Mouse (Mus musculus) MEL (cell line): ENCODE data around the gene Gpr150. TPM values are rescaled to one million over a fixed set of nuclear protein-coding genes. Genes with fewer than 3 reads are reported as not detected.

Source experiments
- DNase-seq: peaks from one replicate; pipeline ENCODE4 v3.0.0; 2011; ENCODE audit warnings: low read depth, low spot score
- H3K27ac ChIP-seq: 2 replicates; pipeline ENCODE4 v1.5.1; 2012; ENCODE audit warnings: low read depth, mild to moderate bottlenecking, control low read depth, low read length, moderate library complexity; ENCODE audit not compliant: control insufficient read depth
- H3K27me3 ChIP-seq, 2 experiments: fragments of 150-350 bp in 1 of 2; sonication (generic) in 1 of 2; 2 replicates each; pipeline ENCODE4 v1.6.1; 2012; ENCODE audit warnings: low read length in 2 of 2, mild to moderate bottlenecking in 2 of 2, improper control_type of control experiment in 1 of 2, moderate library complexity in 1 of 2; ENCODE audit not compliant: insufficient read depth in 2 of 2, control insufficient read depth in 1 of 2
- H3K36me3 ChIP-seq, 2 experiments: 2 replicates each; pipeline ENCODE4 v1.6.1; 2012 to 2014; ENCODE audit warnings: low read length in 2 of 2, improper control_type of control experiment in 1 of 2, inconsistent platforms in 1 of 2, mild to moderate bottlenecking in 1 of 2; ENCODE audit not compliant: insufficient read depth in 2 of 2, control insufficient read depth in 1 of 2
- H3K4me1 ChIP-seq, 2 experiments: fragments of 150-350 bp in 1 of 2; sonication (generic) in 1 of 2; 2 replicates each; pipeline ENCODE4 v1.6.1; 2012; ENCODE audit warnings: low read length in 2 of 2, improper control_type of control experiment in 1 of 2, mild to moderate bottlenecking in 1 of 2; ENCODE audit not compliant: insufficient read depth in 2 of 2, control insufficient read depth in 1 of 2
- H3K4me3 ChIP-seq, 2 experiments: fragments of 150-350 bp in 1 of 2; sonication (generic) in 1 of 2; 2 replicates each; pipeline ENCODE4 v1.5.1; 2012; ENCODE audit warnings: low read depth in 2 of 2, low read length in 2 of 2, mild to moderate bottlenecking in 2 of 2, moderate library complexity in 2 of 2, control low read depth in 1 of 2, improper control_type of control experiment in 1 of 2; ENCODE audit not compliant: control insufficient read depth in 1 of 2, insufficient read depth in 1 of 2
- H3K79me2 ChIP-seq: 2 replicates; pipeline ENCODE4 v1.6.1; 2012; ENCODE audit warnings: mild to moderate bottlenecking, low read length, moderate library complexity; ENCODE audit not compliant: control insufficient read depth, poor library complexity, insufficient read depth
- H3K9ac ChIP-seq: 2 replicates; pipeline ENCODE4 v1.6.1; 2012; ENCODE audit warnings: low read depth, mild to moderate bottlenecking, control low read depth, low read length, moderate library complexity; ENCODE audit not compliant: control insufficient read depth, poor library complexity, severe bottlenecking
- H3K9me3 ChIP-seq: fragments of 150-350 bp; sonication (generic); replicated peaks from 2 replicates; pipeline ENCODE4 v1.6.1; 2012; ENCODE audit warnings: mild to moderate bottlenecking, low read length, improper control_type of control experiment, moderate library complexity; ENCODE audit not compliant: insufficient read depth
- CHD1 ChIP-seq: IDR thresholded peaks from 2 replicates; pipeline ENCODE4 v1.6.1; 2012; ENCODE audit warnings: low read depth, mild to moderate bottlenecking, inconsistent platforms, low read length, improper control_type of control experiment
- CHD2 ChIP-seq: IDR thresholded peaks from 2 replicates; pipeline ENCODE4 v1.6.1; 2011; ENCODE audit warnings: low read length, improper control_type of control experiment
- CTCF ChIP-seq, 3 experiments: IDR thresholded peaks in 2 of 3; conservative IDR thresholded peaks in 1 of 3; 2 replicates each; pipeline ENCODE4 v1.5.1; 2011 to 2012; ENCODE audit warnings: low read length in 3 of 3, low read depth in 2 of 3, mild to moderate bottlenecking in 2 of 3, improper control_type of control experiment in 1 of 3, inconsistent platforms in 1 of 3, mixed read lengths in 1 of 3, moderate library complexity in 1 of 3; ENCODE audit not compliant: control insufficient read depth in 1 of 3, insufficient read depth in 1 of 3, poor library complexity in 1 of 3, severe bottlenecking in 1 of 3
- ELF1 ChIP-seq: IDR thresholded peaks from 2 replicates; pipeline ENCODE4 v1.6.1; 2014; ENCODE audit warnings: low read depth, mild to moderate bottlenecking, inconsistent platforms, low read length, improper control_type of control experiment, moderate library complexity
- EP300 ChIP-seq, 2 experiments: IDR thresholded peaks; 2 replicates each; pipeline ENCODE4 v1.6.1; 2011; ENCODE audit warnings: improper control_type of control experiment in 2 of 2, low read length in 2 of 2, low read depth in 1 of 2, mild to moderate bottlenecking in 1 of 2
- MAFK ChIP-seq: IDR thresholded peaks from 2 replicates; pipeline ENCODE4 v1.6.1; 2011; ENCODE audit warnings: low read depth, mild to moderate bottlenecking, low read length, improper control_type of control experiment, borderline replicate concordance
- MAX ChIP-seq: IDR thresholded peaks from 2 replicates; pipeline ENCODE4 v1.6.1; 2011; ENCODE audit warnings: low read length, improper control_type of control experiment
- MAZ ChIP-seq: IDR thresholded peaks from 2 replicates; pipeline ENCODE4 v1.6.1; 2012; ENCODE audit warnings: low read depth, mild to moderate bottlenecking, inconsistent platforms, low read length, improper control_type of control experiment
- MEF2A ChIP-seq: IDR thresholded peaks from 2 replicates; pipeline ENCODE4 v1.6.1; 2014; ENCODE audit warnings: low read depth, mild to moderate bottlenecking, inconsistent platforms, low read length, improper control_type of control experiment; ENCODE audit not compliant: poor library complexity, insufficient replicate concordance, severe bottlenecking; ENCODE audit errors: extremely low read depth
- MYB ChIP-seq: IDR thresholded peaks from 2 replicates; pipeline ENCODE4 v1.6.1; 2011; ENCODE audit warnings: mild to moderate bottlenecking, low read depth, low read length, improper control_type of control experiment
- MYC ChIP-seq: IDR thresholded peaks from 2 replicates; pipeline ENCODE4 v1.6.1; 2011; ENCODE audit warnings: low read depth, mild to moderate bottlenecking, low read length, improper control_type of control experiment, moderate library complexity
- NELFE ChIP-seq: IDR thresholded peaks from 2 replicates; pipeline ENCODE4 v1.6.1; 2011; ENCODE audit warnings: low read depth, low read length, improper control_type of control experiment
- NRF1 ChIP-seq: IDR thresholded peaks from 2 replicates; pipeline ENCODE4 v1.6.1; 2014; ENCODE audit warnings: low read depth, mild to moderate bottlenecking, inconsistent platforms, low read length, improper control_type of control experiment, moderate library complexity; ENCODE audit not compliant: poor library complexity, insufficient read depth, severe bottlenecking
- POLR2A ChIP-seq, 2 experiments: IDR thresholded peaks; 2 replicates each; pipeline ENCODE4 v1.6.1; 2011 to 2012; ENCODE audit warnings: low read length in 2 of 2, mild to moderate bottlenecking in 2 of 2, control low read depth in 1 of 2, improper control_type of control experiment in 1 of 2, low read depth in 1 of 2, moderate library complexity in 1 of 2; ENCODE audit not compliant: control insufficient read depth in 1 of 2, insufficient read depth in 1 of 2, poor library complexity in 1 of 2
- POLR2AphosphoS5 ChIP-seq: IDR thresholded peaks from 2 replicates; pipeline ENCODE4 v1.6.1; 2012; ENCODE audit warnings: low read depth, borderline replicate concordance, mild to moderate bottlenecking, inconsistent platforms, low read length, moderate library complexity, mixed read lengths
- RAD21 ChIP-seq: IDR thresholded peaks from 2 replicates; pipeline ENCODE4 v1.6.1; 2011; ENCODE audit warnings: mild to moderate bottlenecking, low read depth, low read length, improper control_type of control experiment
- SIN3A ChIP-seq: IDR thresholded peaks from 2 replicates; pipeline ENCODE4 v1.6.1; 2012; ENCODE audit warnings: low read length, improper control_type of control experiment, inconsistent platforms
- TBP ChIP-seq: IDR thresholded peaks from 2 replicates; pipeline ENCODE4 v1.8.0; 2011; ENCODE audit warnings: low read depth, low read length, improper control_type of control experiment
- UBTF ChIP-seq: IDR thresholded peaks from 2 replicates; pipeline ENCODE4 v1.6.1; 2012; ENCODE audit warnings: low read depth, mild to moderate bottlenecking, inconsistent platforms, low read length, improper control_type of control experiment, moderate library complexity, borderline replicate concordance; ENCODE audit not compliant: insufficient read depth
- USF1 ChIP-seq: IDR thresholded peaks from 2 replicates; pipeline ENCODE4 v1.6.1; 2014; ENCODE audit warnings: low read depth, mild to moderate bottlenecking, inconsistent platforms, low read length, improper control_type of control experiment, moderate library complexity
- ZC3H11A ChIP-seq: IDR thresholded peaks from 2 replicates; pipeline ENCODE4 v1.6.1; 2012; ENCODE audit warnings: low read depth, mild to moderate bottlenecking, inconsistent platforms, low read length, improper control_type of control experiment
- ZMIZ1 ChIP-seq: IDR thresholded peaks from 2 replicates; pipeline ENCODE4 v1.6.1; 2012; ENCODE audit warnings: low read depth, mild to moderate bottlenecking, inconsistent platforms, low read length, improper control_type of control experiment, moderate library complexity
- polyA plus RNA-seq, 2 experiments: library from polyadenylated mRNA; stranded (reverse) in 1 of 2; unstranded in 1 of 2; fragments of >175 nt in 1 of 2; fragments of >200 nt in 1 of 2; gene quantifications; 2 replicates each; pipeline versions ENCODE4 v1.2.1 to v1.2.4; 2012; ENCODE audit warnings: low replicate concordance in 2 of 2, low read depth in 1 of 2; ENCODE audit not compliant: insufficient read length in 2 of 2, insufficient read depth in 1 of 2, missing spikeins in 1 of 2
- total RNA-seq: library from RNA; depleted of rRNA; stranded (reverse); fragments of 300-350 nt; gene quantifications from 2 replicates; pipeline ENCODE4 v1.2.3, GENCODE M21; 2012

The Gpr150 gene
- total and polyA plus RNA-seq, 3 experiments, result not detected

GRCm38 (mm10) chr13:76057267-76058069 is 672 bp upstream of the Gpr150 start:
- Histone ChIP-seq H3K9me3 (no peaks in the 10 kb centered on the region), H3K27me3 (no peaks in the 10 kb centered on the region), H3K36me3 (no peaks in the 10 kb centered on the region), H3K9ac (no peak overlapping the region), H3K79me2 (no peaks in the 10 kb centered on the region), H3K4me1 (no peaks in the 10 kb centered on the region), H3K27ac (no peak overlapping the region), H3K4me3 (no peak overlapping the region)
- TF ChIP-seq MAZ (no peak), ZC3H11A (no peak), ELF1 (no peak), EP300 (IDR thresholded peaks at IDR 0.05; ENCODE audit: low read depth in 1 of 2, low read length in 2 of 2) (no peak), TBP (no peak), ZMIZ1 (no peak), NRF1 (no peak), NELFE (no peak), CTCF (IDR thresholded peaks at IDR 0.05 in 2 of 3, conservative IDR thresholded peaks at IDR 0.05 in 1 of 3; ENCODE audit: control insufficient read depth in 1 of 3, insufficient read depth in 1 of 3, low read depth in 2 of 3, low read length in 3 of 3, poor library complexity in 1 of 3, severe bottlenecking in 1 of 3) (no peak), UBTF (no peak), CHD2 (no peak), SIN3A (no peak), CHD1 (no peak), MEF2A (no peak), POLR2AphosphoS5 (no peak), MYB (no peak), RAD21 (no peak), MAFK (no peak), USF1 (no peak)
- no peak for DNase-seq

GRCm38 (mm10) chr13:76056261-76056724 is 503 bp downstream of the Gpr150 start:
- Histone ChIP-seq H3K9me3 (no peaks in the 10 kb centered on the region), H3K4me3 (no peak overlapping the region), H3K27ac (no peak overlapping the region), H3K79me2 (no peaks in the 10 kb centered on the region), H3K36me3 (no peaks in the 10 kb centered on the region), H3K27me3 (no peaks in the 10 kb centered on the region), H3K9ac (no peak overlapping the region)
- TF ChIP-seq MYB (no peak), MYC (no peak), MAX (no peak), CHD2 (no peak), SIN3A (no peak), POLR2A (IDR thresholded peaks at IDR 0.05; ENCODE audit: control insufficient read depth in 1 of 2, insufficient read depth in 1 of 2, low read depth in 1 of 2, low read length in 2 of 2, poor library complexity in 1 of 2) (no peak)
- TF ChIP-seq, all 39 proteins: peak for 0
- H3K4me1 ChIP-seq, result no peaks in the 10 kb centered on the region
- DNase-seq, result no peak
